Mouse (Mus musculus) stomach, embryonic 14.5 days (tissue): Measurements from ENCODE around the gene 4930503E14Rik. TPM values are rescaled to one million over a fixed set of nuclear protein-coding genes. Genes with fewer than 3 reads are reported as not detected.
"Not testable (repeated sequence)": the region's sequence is repeated elsewhere in the genome, so short reads cannot be mapped to it uniquely, and the experiment has no call there.

ENCODE experiments used
- ATAC-seq: fragments of 200-750 bp; cut with Nextera tagmentation; 2 replicates; pipeline ENCODE4 v1.8.0; 2017; ENCODE audit warnings: low read depth, moderate TSS enrichment; ENCODE audit not compliant: insufficient number of reproducible peaks, insufficient read depth, low FRiP score
- H3K27ac ChIP-seq: fragments of 300-500 bp; sonication (generic); 2 replicates; pipeline ENCODE4 v1.5.1; 2014; ENCODE audit warnings: mild to moderate bottlenecking, low read length, moderate library complexity, mixed read lengths
- H3K27me3 ChIP-seq: fragments of 300-500 bp; sonication (generic); 2 replicates; pipeline ENCODE4 v1.6.1; 2014; ENCODE audit warnings: low read length, control low read depth, mixed read lengths; ENCODE audit not compliant: control insufficient read depth, insufficient read depth
- H3K36me3 ChIP-seq: fragments of 300-500 bp; sonication (generic); 2 replicates; pipeline ENCODE4 v1.6.1; 2014; ENCODE audit warnings: mild to moderate bottlenecking, control low read depth, low read length, moderate library complexity, mixed read lengths; ENCODE audit not compliant: control insufficient read depth, insufficient read depth
- H3K4me1 ChIP-seq: fragments of 300-500 bp; sonication (generic); 2 replicates; pipeline ENCODE4 v1.6.1; 2014; ENCODE audit warnings: low read length, control low read depth, mixed read lengths; ENCODE audit not compliant: control insufficient read depth, insufficient read depth
- H3K4me2 ChIP-seq: fragments of 300-500 bp; sonication (generic); replicated peaks from 2 replicates; pipeline ENCODE4 v1.6.1; 2014; ENCODE audit warnings: low read depth, low read length, control low read depth
- H3K4me3 ChIP-seq: fragments of 300-500 bp; sonication (generic); 2 replicates; pipeline ENCODE4 v1.5.1; 2014; ENCODE audit warnings: low read depth, low read length, control low read depth
- H3K9ac ChIP-seq: fragments of 300-500 bp; sonication (generic); replicated peaks from 2 replicates; pipeline ENCODE4 v1.6.1; 2014; ENCODE audit warnings: low read depth, mild to moderate bottlenecking, control low read depth, low read length, moderate library complexity, mixed read lengths
- H3K9me3 ChIP-seq: fragments of 300-500 bp; sonication (generic); 2 replicates; pipeline ENCODE4 v1.6.1; 2016; ENCODE audit warnings: low read depth, low read length, control low read depth; ENCODE audit not compliant: control insufficient read depth
- WGBS: fragments of 180-500 bp; shearing (Covaris S2); extraction: QIAGEN DNeasy Blood & Tissue Kit; methylation state at CpG from one replicate; pipeline ENCODE4 v1.1.7; 2014; 5-methylcytosine and 5-hydroxymethylcytosine counted together
- polyA plus RNA-seq: library from polyadenylated mRNA; unstranded; fragments of >200 nt; fragmentation: Nextera tagmentation; extraction: Ambion mirVana; gene quantifications from 2 replicates; pipeline ENCODE4 v1.2.1, GENCODE M21; 2014

4930503E14Rik gene
- polyA plus RNA-seq = not detected in 2 replicates

GRCm38 (mm10) chr14:44213154-44213553 lies at the start of gene 4930503E14Rik:
TSS of gene 4930503E14Rik (minus strand) at chr14:44213254.
- not testable (repeated sequence) for H3K4me3 ChIP-seq, H3K4me1 ChIP-seq, H3K9ac ChIP-seq, H3K27ac ChIP-seq, H3K4me2 ChIP-seq, H3K27me3 ChIP-seq, ATAC-seq, H3K36me3 ChIP-seq, H3K9me3 ChIP-seq
- 90% methylated on average over 3 of the region's 3 CpGs for WGBS

- no peak overlapping the region for H3K9ac ChIP-seq
- ATAC-seq = no peak
- H3K4me3 ChIP-seq = no peak overlapping the region
- H3K27ac ChIP-seq = no peak overlapping the region
- no peaks in the 10 kb centered on the region for H3K4me1 ChIP-seq
- H3K4me2 ChIP-seq = no peak overlapping the region
- no peaks in the 10 kb centered on the region for H3K36me3 ChIP-seq
- H3K27me3 ChIP-seq = no peaks in the 10 kb centered on the region
- 92% methylated on average over 16 of the region's 16 CpGs for WGBS
- H3K9me3 ChIP-seq = no peaks in the 10 kb centered on the region
These were observed 35.0 kb upstream of the 4930503E14Rik start for GRCm38 (mm10) chr14:44248039-44248438.

GRCm38 (mm10) chr14:44197361-44197760 lies 15.7 kb downstream of the 4930503E14Rik start, which contains the start of gene Gm8212:
TSS of gene Gm8212 (plus strand) at chr14:44197661.
- H3K27ac ChIP-seq, ATAC-seq, H3K4me2 ChIP-seq, H3K4me3 ChIP-seq, H3K9ac ChIP-seq, H3K27me3 ChIP-seq, H3K36me3 ChIP-seq, H3K4me1 ChIP-seq, H3K9me3 ChIP-seq: not testable (repeated sequence)
- WGBS = 93% methylated on average over 1 of the region's 3 CpGs

- 90% methylated on average over 3 of the region's 4 CpGs for WGBS
- not testable (repeated sequence) for H3K4me3 ChIP-seq, H3K9ac ChIP-seq
These were observed 89.5 kb downstream of the 4930503E14Rik start, which contains the start of gene Gm3327 for GRCm38 (mm10) chr14:44123551-44123950. TSS of gene Gm3327 (plus strand) at chr14:44123851.

More at GRCm38 (mm10) chr14:44123551-44123950, 89.5 kb downstream of the 4930503E14Rik start, which contains the start of gene Gm3327:
- not testable (repeated sequence) for H3K4me1 ChIP-seq, H3K27ac ChIP-seq, ATAC-seq, H3K9me3 ChIP-seq, H3K27me3 ChIP-seq, H3K4me2 ChIP-seq, H3K36me3 ChIP-seq

Other genes with a start within 250 kb of the 4930503E14Rik start
- gene Ang6, start 211.0 kb downstream of the 4930503E14Rik start, polyA plus RNA-seq = not detected in 2 replicates
- 0.36 and 0.76 TPM in 2 replicates for gene Ear2, start 110.6 kb downstream of the 4930503E14Rik start, polyA plus RNA-seq
- not detected in 2 replicates for gene Gm3327, start 89.4 kb downstream of the 4930503E14Rik start, polyA plus RNA-seq
- not detected in 2 replicates for gene Gm8212, start 15.6 kb downstream of the 4930503E14Rik start, polyA plus RNA-seq
- not detected in 2 replicates for gene Gm8220, start 72.3 kb upstream of the 4930503E14Rik start, polyA plus RNA-seq
- gene Gm5930, start 125.3 kb upstream of the 4930503E14Rik start, polyA plus RNA-seq = not detected in 2 replicates
- not detected in 2 replicates for gene Gm8229, start 152.1 kb upstream of the 4930503E14Rik start, polyA plus RNA-seq
- gene Gm3371, start 197.4 kb upstream of the 4930503E14Rik start, polyA plus RNA-seq = not detected in 2 replicates
- not detected in 2 replicates for gene Gm8232, start 220.4 kb upstream of the 4930503E14Rik start, polyA plus RNA-seq